Mouse (Mus musculus) embryonic facial prominence, embryonic 10.5 days (tissue): ENCODE data around the gene Helz. TPM values are rescaled to one million over a fixed set of nuclear protein-coding genes. Genes with fewer than 3 reads are reported as not detected.

Source experiments
- DNase-seq: peaks from one replicate; pipeline ENCODE4 v3.0.0-alpha.2; 2017; ENCODE audit warnings: low spot score
- H3K27ac ChIP-seq: fragments of 300-500 bp; sonication (generic); replicated peaks from 2 replicates; pipeline ENCODE4 v1.5.1; 2016; ENCODE audit warnings: mild to moderate bottlenecking
- H3K27me3 ChIP-seq: fragments of 300-500 bp; sonication (generic); replicated peaks from 2 replicates; pipeline ENCODE4 v1.6.1; 2016; ENCODE audit warnings: low read depth, mild to moderate bottlenecking; ENCODE audit not compliant: poor library complexity, severe bottlenecking
- H3K36me3 ChIP-seq: fragments of 300-500 bp; sonication (generic); replicated peaks from 2 replicates; pipeline ENCODE4 v1.6.1; 2016; ENCODE audit warnings: mild to moderate bottlenecking, moderate library complexity
- H3K4me1 ChIP-seq: fragments of 300-500 bp; sonication (generic); 2 replicates; pipeline ENCODE4 v1.6.1; 2016
- H3K4me3 ChIP-seq: fragments of 300-500 bp; sonication (generic); 2 replicates; pipeline ENCODE4 v1.5.1; 2016; ENCODE audit warnings: mild to moderate bottlenecking, moderate library complexity
- H3K9me3 ChIP-seq: fragments of 300-500 bp; sonication (generic); 2 replicates; pipeline ENCODE4 v1.6.1; 2016; ENCODE audit warnings: mild to moderate bottlenecking
- WGBS: fragments of 180-500 bp; shearing (Covaris S2); methylation state at CpG from one replicate; pipeline ENCODE4 v1.1.7; 2016; 5-methylcytosine and 5-hydroxymethylcytosine counted together
- polyA plus RNA-seq: library from polyadenylated mRNA; unstranded; fragments of >200 nt; fragmentation: Nextera tagmentation; extraction: Ambion mirVana; gene quantifications from 2 replicates; pipeline ENCODE4 v1.2.1, GENCODE M21; 2016

Gene Helz
- polyA plus RNA-seq, 1 experiment from 2014 or later = 24.1 TPM

- peaks cover 5% of the 10 kb centered on the region; the same call in 1 of the 2 replicates for H3K4me1 ChIP-seq
- no peak overlapping the region for H3K27ac ChIP-seq
- no peaks in the 10 kb centered on the region for H3K9me3 ChIP-seq
- WGBS = 92% methylated on average over 7 of the region's 7 CpGs
- no peaks in the 10 kb centered on the region for H3K27me3 ChIP-seq
- no peak overlapping the region for H3K4me3 ChIP-seq
- DNase-seq = no peak
- H3K36me3 ChIP-seq = peaks cover 70% of the 10 kb centered on the region
These were observed 83.4 kb downstream of the Helz start for GRCm38 (mm10) chr11:107631124-107631523.

DNA sequence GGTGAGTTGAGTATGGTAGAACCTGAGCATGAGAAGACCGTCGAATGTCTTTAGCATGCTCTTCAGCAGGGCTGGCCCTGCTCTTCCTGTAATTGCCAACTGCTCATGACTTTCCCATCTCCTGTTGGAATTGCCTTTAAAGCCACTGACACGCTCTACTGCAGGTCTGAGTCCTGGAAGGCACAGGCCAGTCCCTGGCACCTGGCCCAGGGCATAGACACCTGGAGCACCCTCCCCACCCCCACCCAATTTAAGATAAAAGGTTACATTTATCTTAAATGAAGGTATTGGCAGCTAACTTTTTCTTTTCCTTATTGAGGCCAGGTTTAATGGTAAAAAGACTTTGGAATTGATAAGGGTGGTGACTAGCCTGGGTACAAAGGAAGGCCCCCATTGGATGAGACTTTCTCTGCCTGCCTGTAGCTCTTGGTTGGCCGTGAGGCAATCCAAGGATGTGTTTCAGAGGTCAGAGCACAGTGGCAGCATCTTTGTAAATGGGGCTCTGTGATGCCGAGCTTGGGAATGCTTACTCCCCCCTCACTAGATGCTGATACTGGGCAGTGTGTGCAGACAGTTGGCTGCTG lies 85.9 kb downstream of the Helz start:
- DNase-seq = no peak
- Histone ChIP-seq H3K27me3 (no peaks in the 10 kb centered on the region), H3K4me3 (no peak overlapping the region), H3K36me3 (peaks cover 74% of the 10 kb centered on the region), H3K4me1 (no peaks in the 10 kb centered on the region), H3K27ac (no peak overlapping the region), H3K9me3 (no peaks in the 10 kb centered on the region)
- 84% methylated on average over 5 of the region's 5 CpGs for WGBS

GRCm38 (mm10) chr11:107638137-107638536 lies 90.4 kb downstream of the Helz start:
- Histone ChIP-seq H3K36me3 (peaks cover 85% of the 10 kb centered on the region), H3K27ac (no peak overlapping the region), H3K27me3 (no peaks in the 10 kb centered on the region), H3K4me3 (no peak overlapping the region), H3K9me3 (no peaks in the 10 kb centered on the region), H3K4me1 (no peaks in the 10 kb centered on the region)
- WGBS = 82% methylated on average over 5 of the region's 5 CpGs
- no peak for DNase-seq

GRCm38 (mm10) chr11:107639657-107640056 lies 91.9 kb downstream of the Helz start:
- DNase-seq = no peak
- H3K27ac ChIP-seq = no peak overlapping the region
- H3K4me3 ChIP-seq = no peak overlapping the region
- no peaks in the 10 kb centered on the region for H3K9me3 ChIP-seq
- no peaks in the 10 kb centered on the region for H3K27me3 ChIP-seq
- 97% methylated on average over 2 of the region's 2 CpGs for WGBS
- H3K36me3 ChIP-seq = peaks cover 85% of the 10 kb centered on the region
- no peaks in the 10 kb centered on the region for H3K4me1 ChIP-seq

DNA sequence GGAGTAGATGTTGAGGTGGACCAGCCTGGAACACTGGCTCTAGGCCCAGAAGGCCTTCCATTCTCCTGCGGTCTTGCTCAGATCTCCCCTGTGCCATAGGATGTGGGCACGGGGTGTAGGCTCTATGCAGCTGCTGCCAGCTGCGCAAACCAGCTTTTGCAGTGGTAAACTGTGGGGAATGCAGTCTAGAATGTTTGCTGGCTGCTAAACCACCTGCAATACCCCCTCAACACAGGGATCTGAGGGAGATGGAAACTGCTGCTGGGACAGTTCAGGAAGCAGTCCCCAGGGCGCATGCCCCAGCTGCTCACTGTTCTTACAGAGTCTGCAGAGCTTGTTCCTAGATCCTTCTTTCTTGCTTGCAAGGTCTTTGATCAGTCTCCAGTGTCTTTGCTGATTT lies 96.7 kb downstream of the Helz start:
- Histone ChIP-seq H3K4me1 (no peaks in the 10 kb centered on the region), H3K36me3 (peaks cover 78% of the 10 kb centered on the region), H3K27ac (no peak overlapping the region), H3K27me3 (no peaks in the 10 kb centered on the region), H3K9me3 (no peaks in the 10 kb centered on the region), H3K4me3 (no peak overlapping the region)
- DNase-seq = no peak
- WGBS = 95% methylated on average over 4 of the region's 4 CpGs

- no peak overlapping the region for H3K27ac ChIP-seq
- no peaks in the 10 kb centered on the region for H3K4me1 ChIP-seq
- H3K36me3 ChIP-seq = peaks cover 85% of the 10 kb centered on the region
- WGBS = 97% methylated on average over 3 of the region's 3 CpGs
- no peak for DNase-seq
- H3K27me3 ChIP-seq = no peaks in the 10 kb centered on the region
- no peaks in the 10 kb centered on the region for H3K9me3 ChIP-seq
- H3K4me3 ChIP-seq = no peak overlapping the region
These were observed 99.6 kb downstream of the Helz start for GRCm38 (mm10) chr11:107647330-107647729.

DNA sequence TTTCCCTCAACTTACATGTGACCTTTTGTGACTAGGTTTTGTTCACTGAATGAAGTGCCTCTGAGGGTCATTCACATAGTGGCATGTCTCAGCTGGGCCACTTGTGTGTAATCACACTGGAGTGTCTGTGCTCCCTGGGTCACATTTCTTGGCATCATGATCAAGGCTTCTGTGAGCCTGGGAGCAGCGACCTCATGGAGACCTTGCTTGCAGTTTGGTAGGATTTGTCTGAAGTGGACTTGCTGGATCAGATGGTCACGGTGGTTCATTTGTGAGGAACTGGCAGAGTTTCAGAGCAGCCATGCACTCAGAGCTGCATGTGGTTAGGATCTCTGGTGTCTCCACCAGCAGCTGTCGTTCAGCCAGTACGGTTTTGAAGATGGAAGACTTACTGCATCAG lies 100.9 kb downstream of the Helz start:
- Histone ChIP-seq H3K36me3 (peaks cover 83% of the 10 kb centered on the region), H3K27me3 (no peaks in the 10 kb centered on the region), H3K4me1 (no peaks in the 10 kb centered on the region), H3K27ac (no peak overlapping the region), H3K9me3 (no peaks in the 10 kb centered on the region), H3K4me3 (no peak overlapping the region)
- DNase-seq = no peak
- WGBS = 90% methylated on average over 4 of the region's 4 CpGs

- peaks cover 75% of the 10 kb centered on the region for H3K36me3 ChIP-seq
- no peaks in the 10 kb centered on the region for H3K4me1 ChIP-seq
These were observed 101.7 kb downstream of the Helz start for GRCm38 (mm10) chr11:107649458-107649857.

DNA sequence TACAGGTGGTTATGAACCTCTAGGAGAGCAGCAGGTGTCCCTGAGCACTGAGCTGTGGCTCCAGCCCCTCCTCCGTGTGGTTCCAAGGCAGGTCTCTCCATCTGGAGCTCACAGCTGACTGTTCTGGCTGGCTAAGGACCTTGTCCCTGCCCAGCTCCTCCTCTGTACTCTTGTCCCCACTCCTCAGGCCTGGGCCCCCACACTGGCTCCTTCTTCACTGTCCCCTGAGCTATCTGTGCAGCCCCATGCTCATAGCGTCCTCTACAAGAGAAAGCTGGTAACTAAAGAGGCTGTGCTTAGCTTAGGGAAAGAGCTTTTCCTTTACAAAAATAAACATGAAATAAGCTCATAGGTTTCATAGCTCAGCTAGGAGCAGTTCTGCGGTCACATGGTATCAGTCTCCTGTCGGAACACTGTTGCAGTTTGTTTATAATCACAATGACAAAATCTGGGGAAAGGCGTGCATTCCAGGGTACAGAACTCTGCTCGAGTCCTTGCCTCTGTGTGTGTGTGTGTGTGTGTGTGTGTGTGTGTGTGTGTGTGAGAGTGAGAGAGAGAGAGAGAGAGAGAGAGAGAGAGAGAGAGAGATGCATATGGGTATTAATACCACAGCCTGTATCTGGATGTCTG lies 102.8 kb downstream of the Helz start:
- Histone ChIP-seq H3K4me1 (no peaks in the 10 kb centered on the region), H3K27ac (no peak overlapping the region), H3K9me3 (no peaks in the 10 kb centered on the region), H3K27me3 (no peaks in the 10 kb centered on the region), H3K4me3 (no peak overlapping the region), H3K36me3 (peaks cover 72% of the 10 kb centered on the region)
- WGBS = 86% methylated on average over 6 of the region's 6 CpGs
- no peak for DNase-seq

More at GRCm38 (mm10) chr11:107649458-107649857, 101.7 kb downstream of the Helz start:
- Histone ChIP-seq H3K4me3 (no peak overlapping the region), H3K27ac (no peak overlapping the region), H3K9me3 (no peaks in the 10 kb centered on the region), H3K27me3 (no peaks in the 10 kb centered on the region)
- 98% methylated on average over 14 of the region's 14 CpGs for WGBS
- DNase-seq = no peak

DNA sequence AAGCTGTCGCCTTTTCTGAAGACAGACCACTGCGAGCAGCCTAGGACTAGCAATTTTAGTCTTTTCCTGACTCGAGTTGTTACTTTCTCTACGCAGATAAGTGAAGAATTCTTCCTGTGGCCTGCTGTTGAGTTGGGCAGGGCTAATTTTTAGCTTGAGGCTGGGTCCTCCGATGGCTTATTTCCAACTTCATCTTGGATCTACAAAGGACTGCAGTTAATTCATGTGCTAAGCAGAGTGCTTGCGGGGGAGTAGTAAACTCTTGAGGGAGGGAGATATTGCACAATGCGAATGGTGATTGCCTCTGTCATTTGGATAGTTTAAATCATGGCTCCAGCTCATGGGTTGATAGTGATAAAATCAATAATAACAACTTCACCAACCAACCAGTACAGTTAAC lies 103.7 kb downstream of the Helz start:
- Histone ChIP-seq H3K4me3 (no peak overlapping the region), H3K9me3 (no peaks in the 10 kb centered on the region), H3K27ac (no peak overlapping the region), H3K27me3 (no peaks in the 10 kb centered on the region), H3K36me3 (peaks cover 72% of the 10 kb centered on the region), H3K4me1 (no peaks in the 10 kb centered on the region)
- WGBS = 90% methylated on average over 7 of the region's 7 CpGs
- no peak for DNase-seq

GRCm38 (mm10) chr11:107652137-107652536 lies 104.4 kb downstream of the Helz start:
- Histone ChIP-seq H3K4me1 (no peaks in the 10 kb centered on the region), H3K4me3 (no peak overlapping the region), H3K9me3 (no peaks in the 10 kb centered on the region), H3K36me3 (peaks cover 75% of the 10 kb centered on the region), H3K27ac (no peak overlapping the region), H3K27me3 (no peaks in the 10 kb centered on the region)
- DNase-seq = no peak
- WGBS = 88% methylated on average over 8 of the region's 8 CpGs

DNA sequence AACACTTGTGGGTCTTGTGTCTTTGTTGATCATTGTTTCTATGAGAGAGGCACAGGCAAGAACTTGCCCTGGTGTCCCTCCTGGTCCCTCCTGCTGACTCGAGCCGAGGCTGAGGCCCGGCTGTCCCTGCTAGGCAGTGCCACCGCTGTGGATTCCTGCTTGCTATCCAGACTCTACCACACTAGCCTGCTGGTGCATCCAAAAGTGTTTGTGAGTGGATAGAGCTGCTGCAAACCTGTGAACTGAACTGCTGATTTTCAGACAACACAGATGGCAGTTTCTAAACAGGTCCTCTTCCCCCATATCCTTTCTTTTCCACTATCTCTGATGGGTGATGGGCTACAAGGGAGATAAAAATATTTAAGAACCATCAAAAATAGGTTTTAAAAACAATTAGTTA lies 107.8 kb downstream of the Helz start:
- H3K4me1 ChIP-seq = no peaks in the 10 kb centered on the region
- H3K27me3 ChIP-seq = no peaks in the 10 kb centered on the region
- no peak overlapping the region for H3K27ac ChIP-seq
- H3K9me3 ChIP-seq = no peaks in the 10 kb centered on the region
- WGBS = 93% methylated on average over 4 of the region's 4 CpGs
- H3K36me3 ChIP-seq = peaks cover 69% of the 10 kb centered on the region
- no peak overlapping the region for H3K4me3 ChIP-seq
- DNase-seq = no peak

DNA sequence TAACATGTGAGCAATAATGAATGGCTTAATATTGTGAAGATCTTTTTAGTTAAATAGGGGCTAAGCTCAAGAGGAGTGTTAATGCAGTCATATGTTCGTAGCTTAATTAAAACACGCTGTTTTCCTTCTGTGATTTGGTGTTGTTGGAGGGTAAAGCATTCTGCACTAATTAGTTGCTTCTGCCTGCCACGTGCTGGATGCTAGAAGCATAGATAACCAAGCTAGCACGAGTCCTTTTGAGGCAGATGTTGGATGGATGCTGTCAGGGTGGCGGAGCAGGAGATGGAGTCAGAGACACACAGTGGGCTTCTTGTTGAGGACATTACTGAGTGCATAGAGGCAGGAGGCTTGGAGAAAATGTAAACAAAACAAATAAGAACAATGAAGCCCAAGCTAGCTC lies 109.4 kb downstream of the Helz start:
- Histone ChIP-seq H3K4me3 (no peak overlapping the region), H3K9me3 (no peaks in the 10 kb centered on the region), H3K4me1 (no peaks in the 10 kb centered on the region), H3K27ac (no peak overlapping the region), H3K27me3 (no peaks in the 10 kb centered on the region), H3K36me3 (peaks cover 69% of the 10 kb centered on the region)
- 84% methylated on average over 5 of the region's 5 CpGs for WGBS
- no peak for DNase-seq
